ENCODE assay signal across 12 mouse cellular contexts in the genomic region with DNA sequence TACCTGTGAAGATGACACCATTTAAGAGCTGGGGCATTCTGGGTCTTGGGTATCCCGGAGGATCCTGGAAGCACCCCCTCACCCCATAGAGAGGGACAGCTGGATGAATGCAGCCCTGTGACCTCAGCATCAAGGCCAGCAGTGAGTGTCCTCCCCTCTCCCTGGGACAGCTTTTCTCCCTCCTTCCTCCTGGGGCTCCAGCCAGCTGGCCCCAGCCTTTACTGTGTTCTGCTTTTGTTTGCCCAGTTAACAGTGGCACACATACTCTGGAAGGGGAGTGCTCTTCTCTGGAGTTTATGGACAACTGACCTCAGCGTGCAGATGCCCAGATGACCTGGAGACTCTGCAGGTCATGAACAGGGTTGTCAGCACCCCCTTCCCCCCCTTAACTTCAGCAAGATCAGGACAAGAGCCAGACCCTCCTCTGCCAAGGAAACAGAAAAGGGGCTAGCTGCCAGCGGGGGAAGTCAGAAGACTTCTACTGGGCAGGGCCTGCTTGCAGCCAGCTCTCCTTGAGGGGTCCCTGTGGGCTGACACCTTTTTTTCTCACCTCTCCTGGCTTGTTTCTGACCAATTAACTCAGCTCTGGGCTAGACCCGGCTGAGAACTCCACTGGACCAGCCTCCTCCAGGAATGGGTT. TPM values are rescaled to one million over a fixed set of nuclear protein-coding genes. Genes with fewer than 3 reads are reported as not detected.
DNase-seq lines count a peak whose midpoint lies in the region; ATAC-seq and TF ChIP-seq lines count a peak whose summit lies in the region.
"Had no signal": no experiment of that assay in that cellular context is flagged by ENCODE, and none has a peak within 500 bp of the region (broad histone marks: within the 10 kb centered on the region; RNA-seq: fewer than 3 reads in every experiment).

No protein-coding gene starts in this region.

- no peaks in the 10 kb centered on the region for H3K9me3 ChIP-seq in lung, postnatal 0 days (ENCODE audit: low read length)
- H3K9me3 ChIP-seq: embryonic facial prominence, embryonic 15.5 days had no signal

- H3K36me3 ChIP-seq in lung, postnatal 0 days (ENCODE audit: insufficient read depth, low read length), result no peaks in the 10 kb centered on the region
- no peaks in the 10 kb centered on the region for H3K36me3 ChIP-seq in thymus, adult 2 months (ENCODE audit: control insufficient read depth, insufficient read depth, low read length)
- H3K36me3 ChIP-seq: embryonic facial prominence, embryonic 15.5 days had no signal

- H3K27ac ChIP-seq in lung, postnatal 0 days (ENCODE audit: low read length), result no peak overlapping the region
- H3K27ac ChIP-seq in thymus, adult 2 months (ENCODE audit: control insufficient read depth, insufficient read depth, low read length), result no peak overlapping the region
- H3K27ac ChIP-seq: embryonic facial prominence, embryonic 15.5 days; stomach, postnatal 0 days had no signal

- no peak for ATAC-seq in lung, postnatal 0 days

- intact Hi-C loops in heart, postnatal 36 days (cut with DNase I), result no loop called here

- H3K4me2 ChIP-seq in lung, postnatal 0 days (replicated peaks; ENCODE audit: low read depth, low read length), result no peak overlapping the region
- H3K4me2 ChIP-seq: embryonic facial prominence, embryonic 15.5 days had no signal

- TF ChIP-seq EP300 in lung, postnatal 0 days (IDR thresholded peaks at IDR 0.05), result no peak

- H3K4me1 ChIP-seq in lung, postnatal 0 days (ENCODE audit: insufficient read depth, low read depth, low read length), result no peaks in the 10 kb centered on the region
- H3K4me1 ChIP-seq in thymus, adult 2 months (replicated peaks; ENCODE audit: control insufficient read depth, insufficient read depth, low read length), result no peaks in the 10 kb centered on the region
- H3K4me1 ChIP-seq: embryonic facial prominence, embryonic 15.5 days had no signal

- no peak overlapping the region for H3K9ac ChIP-seq in lung, postnatal 0 days (replicated peaks; ENCODE audit: low read depth)
- H3K9ac ChIP-seq: embryonic facial prominence, embryonic 15.5 days had no signal

- no peak for TF ChIP-seq POLR2A in thymus, adult 2 months (IDR thresholded peaks at IDR 0.05; ENCODE audit: control insufficient read depth, extremely low read depth, insufficient read depth, low read length, poor library complexity)

- 16% methylated on average over 4 of the region's 4 CpGs for WGBS in lung, postnatal 0 days
- 48% methylated on average over 4 of the region's 4 CpGs for WGBS in thymus, adult 2 months

- TF ChIP-seq CTCF in lung, postnatal 0 days (IDR thresholded peaks at IDR 0.05), result no peak
- TF ChIP-seq CTCF in thymus, adult 2 months (IDR thresholded peaks at IDR 0.05; ENCODE audit: borderline replicate concordance, control insufficient read depth, extremely low read depth, insufficient read depth, low read length, poor library complexity), result no peak

- peak; percentile 31 for DNase-seq in gastrocnemius, postnatal 25 days
- no peak for DNase-seq in gastrocnemius, adult 8-10 months (ENCODE audit: low spot score in 2 of 2)
- peak; percentile 11 to 32 for DNase-seq in lung, postnatal 4 days
- DNase-seq in lung, postnatal 0 days (ENCODE audit: low spot score), result no peak
- DNase-seq in adrenal gland, postnatal 25 days, result peak; percentile 55
- DNase-seq in heart, postnatal 36 days, result peak; percentile 15 to 28
- no peak for DNase-seq in yolk sac, embryonic 10.5 days (ENCODE audit: low spot score)
- no peak for DNase-seq in thymus, adult 2 months
- DNase-seq: kidney, postnatal 36 days; right cerebral cortex, postnatal 25 days had no signal

- H3K27me3 ChIP-seq in lung, postnatal 0 days (replicated peaks; ENCODE audit: insufficient read depth, low read length), result no peaks in the 10 kb centered on the region
- H3K27me3 ChIP-seq in thymus, adult 2 months (ENCODE audit: control insufficient read depth, insufficient read depth, low read length), result no peaks in the 10 kb centered on the region
- H3K27me3 ChIP-seq: embryonic facial prominence, embryonic 15.5 days had no signal

- no peak overlapping the region for H3K4me3 ChIP-seq in lung, postnatal 0 days (ENCODE audit: low read depth, low read length)
- H3K4me3 ChIP-seq in thymus, adult 2 months (ENCODE audit: control insufficient read depth, insufficient read depth, low read length), result no peak overlapping the region
- H3K4me3 ChIP-seq: embryonic facial prominence, embryonic 15.5 days had no signal

RNA-seq across cellular contexts. Expression of gene Cacng5, which starts 10.8 kb away (rescaled TPM):
- under 1 TPM in 1 of 2 experiments, not detected in 1; 0.08 TPM for total RNA-seq in gastrocnemius, postnatal 25 days (2021)
- total RNA-seq in gastrocnemius, adult 8-10 months (2022), result not detected
- polyA plus RNA-seq in lung, postnatal 0 days (2015; fragmentation: Nextera tagmentation; extraction: Ambion mirVana), result not detected in 2 replicates
- 0.15 TPM in 1 of 2 replicates, not detected in the other for total RNA-seq in adrenal gland, postnatal 25 days (2021)
- under 1 TPM in 1 of 2 experiments, not detected in 1; 0.05 TPM for total RNA-seq in heart, postnatal 36 days (2021)
- polyA plus RNA-seq in thymus, adult 2 months (2012; rRNA removed), result 0.04 and 0.05 TPM in 2 replicates

Comparison
In these comparisons a context has a peak if more than half of its experiments do, and no peak if none do; other contexts are left out.
1. DNase-seq: peak in gastrocnemius, postnatal 25 days (single experiment), lung, postnatal 4 days (2 of 2), adrenal gland, postnatal 25 days (single experiment) and heart, postnatal 36 days (2 of 2); none in gastrocnemius, adult 8-10 months (0 of 2), lung, postnatal 0 days (single experiment), yolk sac, embryonic 10.5 days (single experiment) and thymus, adult 2 months (single experiment).